Mouse (Mus musculus): ENCODE results near the gene Bola2. TPM values are rescaled to one million over a fixed set of nuclear protein-coding genes. Genes with fewer than 3 reads are reported as not detected.

Gene Bola2
- polyA plus RNA-seq, 1 experiment from 2014 or later, result 122 TPM

DNA sequence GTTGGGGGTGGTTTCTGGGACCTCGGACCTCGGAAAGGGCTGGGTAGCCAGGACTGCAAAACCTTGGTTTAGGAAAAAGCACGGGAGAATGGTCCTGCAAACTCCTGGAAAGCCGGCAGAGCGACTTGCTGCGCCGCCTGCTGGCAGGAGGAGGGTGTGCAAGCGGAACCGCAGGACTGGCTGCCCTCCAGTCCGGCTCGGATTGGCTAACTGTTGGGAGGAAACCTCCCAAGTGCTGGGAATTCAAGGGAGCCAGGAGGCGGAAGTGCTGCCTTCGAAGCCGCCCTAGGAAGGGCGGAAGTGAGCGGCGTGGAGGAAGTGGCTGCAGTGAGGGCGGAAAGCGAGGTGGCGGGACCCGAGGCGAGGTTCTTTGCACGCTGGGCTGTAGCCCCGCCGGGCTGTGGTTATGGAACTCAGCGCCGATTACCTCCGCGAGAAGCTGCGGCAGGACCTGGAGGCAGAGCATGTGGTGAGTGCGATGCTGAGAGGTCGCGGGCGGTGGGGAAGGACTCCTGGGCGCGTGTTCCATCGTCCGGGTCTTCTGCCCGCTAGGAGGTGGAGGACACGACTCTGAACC is 518 bp downstream of the Bola2 start, which contains the start of gene Slx1b:
Gene Slx1b, minus strand, starts transcription at position 154 of the 577 bp plus-strand sequence.
- peak; percentile 97 for ATAC-seq (ENCODE audit: low FRiP score, low TSS enrichment)
- H3K4me2 ChIP-seq (replicated peaks; ENCODE audit: low read depth, low read length), result peak within 1 kb of the TSS; percentile 91
- H3K36me3 ChIP-seq (ENCODE audit: insufficient read depth, low read length), result peaks cover 13% of the 10 kb centered on the region; the same call in 1 of the 2 replicates
- H3K4me3 ChIP-seq (ENCODE audit: low read length), result peak within 1 kb of the TSS; percentile 87
- peaks cover 18% of the 10 kb centered on the region for H3K4me1 ChIP-seq (ENCODE audit: insufficient read depth, low read length)
- no peaks in the 10 kb centered on the region for H3K9me3 ChIP-seq (ENCODE audit: low read length)
- H3K9ac ChIP-seq (replicated peaks; ENCODE audit: low read length), result peak within 1 kb of the TSS; percentile 87
- H3K27ac ChIP-seq (ENCODE audit: low read length), result peak within 1 kb of the TSS; percentile 97
- WGBS, result under 1% methylated on average over 40 of the region's 40 CpGs
- H3K27me3 ChIP-seq (ENCODE audit: insufficient read depth, low read length), result no peaks in the 10 kb centered on the region

DNA sequence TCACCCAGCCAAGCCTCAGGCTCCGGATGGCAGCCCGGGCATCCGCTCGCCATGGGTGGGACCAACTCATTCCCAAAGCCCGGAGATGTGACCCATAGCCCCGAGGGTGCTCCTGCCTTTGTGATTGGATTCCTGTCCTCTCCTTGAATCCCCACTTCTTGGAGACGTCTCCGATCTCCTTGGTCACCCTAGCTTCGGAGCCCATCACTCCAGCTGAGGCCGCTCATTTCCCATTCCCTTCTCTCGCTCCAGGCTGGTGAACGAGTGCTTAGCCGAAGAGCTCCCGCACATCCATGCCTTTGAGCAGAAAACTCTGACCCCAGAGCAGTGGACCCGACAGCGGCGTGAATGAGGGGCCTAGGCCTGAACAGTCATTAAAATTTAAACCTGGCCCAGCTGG is 1.1 kb downstream of the Bola2 start:
- Histone ChIP-seq H3K4me2 (replicated peaks; ENCODE audit: low read depth, low read length) (peak overlapping the region; percentile 91), H3K9ac (replicated peaks; ENCODE audit: low read length) (peak overlapping the region; percentile 83), H3K27ac (ENCODE audit: low read length) (no peak overlapping the region), H3K27me3 (ENCODE audit: insufficient read depth, low read length) (no peaks in the 10 kb centered on the region), H3K4me1 (ENCODE audit: insufficient read depth, low read length) (peaks cover 20% of the 10 kb centered on the region), H3K9me3 (ENCODE audit: low read length) (no peaks in the 10 kb centered on the region), H3K4me3 (ENCODE audit: low read length) (peak overlapping the region; percentile 87), H3K36me3 (ENCODE audit: insufficient read depth, low read length) (peaks cover 8% of the 10 kb centered on the region; the same call in 1 of the 2 replicates)
- peak; percentile 0; the same call in 1 of the 2 replicates for ATAC-seq (ENCODE audit: low FRiP score, low TSS enrichment)
- 2% methylated on average over 17 of the region's 17 CpGs for WGBS

- 73% methylated on average over 3 of the region's 3 CpGs for WGBS
- H3K27ac ChIP-seq (ENCODE audit: low read length), result no peak overlapping the region
- H3K4me1 ChIP-seq (ENCODE audit: insufficient read depth, low read length), result peaks cover 20% of the 10 kb centered on the region
- no peaks in the 10 kb centered on the region for H3K27me3 ChIP-seq (ENCODE audit: insufficient read depth, low read length)
- H3K4me2 ChIP-seq (replicated peaks; ENCODE audit: low read depth, low read length), result peak overlapping the region; percentile 91
- ATAC-seq (ENCODE audit: low FRiP score, low TSS enrichment), result no peak
- peaks cover 2% of the 10 kb centered on the region; the same call in 1 of the 2 replicates for H3K36me3 ChIP-seq (ENCODE audit: insufficient read depth, low read length)
- peak overlapping the region; percentile 87 for H3K4me3 ChIP-seq (ENCODE audit: low read length)
- H3K9ac ChIP-seq (replicated peaks; ENCODE audit: low read length), result peak overlapping the region; percentile 83
- H3K9me3 ChIP-seq (ENCODE audit: low read length), result no peaks in the 10 kb centered on the region
Measured at GRCm38 (mm10) chr7:126696886-126697285, 1.7 kb downstream of the Bola2 start.

DNA sequence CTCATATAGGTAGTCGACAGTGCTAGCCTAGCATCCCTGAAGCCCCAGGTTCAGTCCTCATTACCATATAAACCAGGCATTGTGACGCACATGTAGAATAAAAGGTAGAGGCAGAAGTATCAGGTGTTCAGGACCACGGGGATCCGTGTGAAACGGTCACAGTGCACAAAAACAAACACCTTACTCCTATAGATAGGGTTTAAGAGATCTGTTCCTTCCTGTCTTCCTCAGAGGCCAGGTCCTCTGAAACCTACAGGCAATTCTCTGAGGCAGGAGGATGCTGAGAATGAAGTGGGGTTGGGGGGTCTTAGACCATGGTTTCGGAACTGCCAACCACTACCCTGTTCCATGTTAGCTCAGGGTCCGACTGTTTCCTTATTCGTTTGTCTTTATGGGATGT is 2.6 kb downstream of the Bola2 start:
- Histone ChIP-seq H3K36me3 (ENCODE audit: insufficient read depth, low read length) (no peaks in the 10 kb centered on the region), H3K9ac (replicated peaks; ENCODE audit: low read length) (no peak overlapping the region), H3K27ac (ENCODE audit: low read length) (no peak overlapping the region), H3K27me3 (ENCODE audit: insufficient read depth, low read length) (no peaks in the 10 kb centered on the region), H3K4me2 (replicated peaks; ENCODE audit: low read depth, low read length) (no peak overlapping the region), H3K9me3 (ENCODE audit: low read length) (no peaks in the 10 kb centered on the region), H3K4me3 (ENCODE audit: low read length) (no peak overlapping the region), H3K4me1 (ENCODE audit: insufficient read depth, low read length) (peaks cover 20% of the 10 kb centered on the region)
- no peak for ATAC-seq (ENCODE audit: low FRiP score, low TSS enrichment)
- 92% methylated on average over 8 of the region's 8 CpGs for WGBS

DNA sequence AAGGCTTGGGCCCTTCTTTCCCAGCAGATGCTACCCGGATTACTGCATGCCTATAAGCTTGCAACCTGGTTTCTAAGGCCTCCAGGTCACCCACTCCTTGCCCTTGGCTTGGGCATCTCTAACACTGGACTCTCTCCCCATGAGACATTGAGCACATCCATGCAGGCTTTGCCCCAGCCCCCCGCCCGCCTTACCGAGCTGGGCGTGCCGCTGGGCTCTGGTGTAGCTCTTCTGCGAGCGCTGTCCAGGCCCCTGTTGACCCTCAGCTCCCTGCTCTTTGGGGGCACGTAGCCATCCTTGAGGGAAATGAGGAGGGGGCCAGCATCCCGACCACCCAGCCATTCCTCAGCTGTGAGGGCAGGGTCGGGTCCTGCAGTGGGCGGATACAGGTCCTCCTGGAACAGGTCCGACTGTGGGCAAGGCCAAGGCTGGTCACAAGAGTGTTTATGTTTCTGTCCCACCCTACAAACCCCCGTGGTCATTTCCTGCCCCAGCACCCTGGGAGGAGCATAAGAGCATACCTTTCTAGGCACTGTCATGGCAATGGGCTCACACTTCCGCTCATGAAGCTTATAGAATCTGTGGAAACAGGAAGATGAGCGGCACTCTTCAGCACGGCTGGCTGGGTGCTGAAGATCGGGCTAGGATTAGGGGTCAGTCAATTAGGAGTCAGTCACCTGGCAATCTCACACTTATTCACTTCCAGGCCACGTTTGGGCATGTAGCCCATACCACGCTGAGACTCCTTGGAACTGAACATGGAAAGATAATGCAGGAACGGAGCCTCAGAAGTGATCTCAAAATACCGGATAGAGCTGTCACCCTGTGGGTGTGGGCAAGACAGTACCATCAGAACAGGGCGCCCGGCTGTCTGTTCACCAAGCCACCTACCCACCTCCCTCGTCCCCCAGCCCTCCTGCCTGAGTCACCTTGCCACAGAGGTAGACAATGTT is 5.1 kb downstream of the Bola2 start:
- Histone ChIP-seq H3K4me2 (replicated peaks; ENCODE audit: low read depth, low read length) (no peak overlapping the region), H3K4me1 (ENCODE audit: insufficient read depth, low read length) (peaks cover 25% of the 10 kb centered on the region), H3K9ac (replicated peaks; ENCODE audit: low read length) (no peak overlapping the region), H3K9me3 (ENCODE audit: low read length) (no peaks in the 10 kb centered on the region), H3K4me3 (ENCODE audit: low read length) (no peak overlapping the region), H3K27ac (ENCODE audit: low read length) (no peak overlapping the region), H3K36me3 (ENCODE audit: insufficient read depth, low read length) (no peaks in the 10 kb centered on the region), H3K27me3 (ENCODE audit: insufficient read depth, low read length) (peaks cover 17% of the 10 kb centered on the region)
- WGBS, result 81% methylated on average over 25 of the region's 25 CpGs
- no peak for ATAC-seq (ENCODE audit: low FRiP score, low TSS enrichment)

DNA sequence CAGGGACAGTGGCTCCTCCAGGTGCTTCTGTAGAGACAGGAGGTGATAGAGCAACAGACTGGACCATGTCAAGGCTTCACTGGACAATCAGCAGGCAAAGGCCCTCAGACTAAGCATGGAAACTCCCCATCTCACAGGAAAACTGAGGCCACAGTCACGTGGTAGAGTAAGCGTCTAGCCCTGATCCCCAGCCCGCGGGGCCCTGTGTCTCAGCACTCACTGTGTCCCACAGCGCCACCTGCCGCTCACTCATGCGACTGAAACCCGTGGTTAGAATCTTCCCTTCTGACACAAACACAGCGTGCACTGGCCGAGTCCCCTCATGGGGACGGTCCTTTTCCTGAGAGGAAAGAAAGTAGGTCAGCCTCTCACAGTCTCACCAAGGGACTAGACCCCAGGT is 5.9 kb downstream of the Bola2 start:
- H3K9me3 ChIP-seq (ENCODE audit: low read length), result no peaks in the 10 kb centered on the region
- no peak overlapping the region; the same call in 1 of the 2 replicates for H3K4me3 ChIP-seq (ENCODE audit: low read length)
- 2% methylated on average over 11 of the region's 11 CpGs for WGBS
- 0 out of 2 replicates have a peak overlapping the region, but pooled peaks have one; percentile 48 for H3K9ac ChIP-seq (replicated peaks; ENCODE audit: low read length)
- peaks cover 25% of the 10 kb centered on the region for H3K4me1 ChIP-seq (ENCODE audit: insufficient read depth, low read length)
- H3K4me2 ChIP-seq (replicated peaks; ENCODE audit: low read depth, low read length), result peak overlapping the region; percentile 36
- H3K27ac ChIP-seq (ENCODE audit: low read length), result no peak overlapping the region
- ATAC-seq (ENCODE audit: low FRiP score, low TSS enrichment), result peak; percentile 52; the same call in 1 of the 2 replicates
- no peaks in the 10 kb centered on the region for H3K36me3 ChIP-seq (ENCODE audit: insufficient read depth, low read length)
- H3K27me3 ChIP-seq (ENCODE audit: insufficient read depth, low read length), result peaks cover 19% of the 10 kb centered on the region

DNA sequence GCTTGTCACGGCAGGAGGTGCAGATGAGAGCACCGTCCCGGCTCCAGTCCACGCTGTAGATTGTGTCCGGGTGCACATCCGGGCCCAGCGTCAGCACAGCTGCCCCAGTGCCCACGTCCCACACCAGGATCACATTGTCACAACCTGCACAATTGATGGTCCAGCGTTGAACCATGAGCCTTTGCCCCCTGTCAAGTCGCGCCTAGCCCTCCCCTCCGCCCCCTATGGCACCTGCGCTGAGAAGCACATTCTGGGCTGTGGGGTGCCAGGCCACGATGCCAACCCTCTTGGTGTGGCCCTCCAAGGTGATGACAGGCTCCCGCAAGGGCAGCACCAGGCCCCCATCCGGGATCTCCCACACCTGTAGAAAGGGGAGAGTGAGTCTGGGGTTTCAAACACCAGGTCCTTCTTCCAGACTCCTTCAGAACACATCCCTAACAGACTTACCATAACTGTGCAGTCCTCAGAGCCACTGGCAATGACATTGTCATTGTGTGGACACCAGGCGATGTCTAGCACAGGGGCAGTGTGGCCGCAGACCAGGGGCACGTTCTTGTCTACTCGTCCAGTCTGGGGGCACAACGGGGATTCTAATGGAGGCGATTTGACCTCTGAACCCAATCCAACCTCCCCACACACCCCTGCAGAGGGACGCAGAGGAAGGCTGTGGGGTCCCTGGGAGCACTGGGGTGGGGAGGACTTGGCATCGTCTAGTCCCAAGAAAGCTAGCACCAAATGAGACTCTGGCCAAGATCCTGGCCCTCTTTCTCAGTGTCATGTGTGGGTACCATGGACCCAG is 6.6 kb downstream of the Bola2 start:
- peaks cover 19% of the 10 kb centered on the region for H3K27me3 ChIP-seq (ENCODE audit: insufficient read depth, low read length)
- no peaks in the 10 kb centered on the region for H3K36me3 ChIP-seq (ENCODE audit: insufficient read depth, low read length)
- ATAC-seq (ENCODE audit: low FRiP score, low TSS enrichment), result 0 out of 2 replicates have a peak, but pooled peaks have one; percentile 15
- WGBS, result 56% methylated on average over 24 of the region's 24 CpGs
- no peak overlapping the region for H3K27ac ChIP-seq (ENCODE audit: low read length)
- H3K4me1 ChIP-seq (ENCODE audit: insufficient read depth, low read length), result peaks cover 19% of the 10 kb centered on the region
- H3K4me3 ChIP-seq (ENCODE audit: low read length), result no peak overlapping the region
- H3K4me2 ChIP-seq (replicated peaks; ENCODE audit: low read depth, low read length), result peak overlapping the region; percentile 36
- 0 out of 2 replicates have a peak overlapping the region, but pooled peaks have one; percentile 48 for H3K9ac ChIP-seq (replicated peaks; ENCODE audit: low read length)
- H3K9me3 ChIP-seq (ENCODE audit: low read length), result no peaks in the 10 kb centered on the region

GRCm38 (mm10) chr7:126702358-126702757 is 7.2 kb downstream of the Bola2 start:
- Histone ChIP-seq H3K9me3 (ENCODE audit: low read length) (no peaks in the 10 kb centered on the region), H3K27ac (ENCODE audit: low read length) (no peak overlapping the region), H3K4me1 (ENCODE audit: insufficient read depth, low read length) (peaks cover 13% of the 10 kb centered on the region), H3K9ac (replicated peaks; ENCODE audit: low read length) (no peak overlapping the region), H3K4me3 (ENCODE audit: low read length) (no peak overlapping the region), H3K36me3 (ENCODE audit: insufficient read depth, low read length) (no peaks in the 10 kb centered on the region), H3K27me3 (ENCODE audit: insufficient read depth, low read length) (peaks cover 19% of the 10 kb centered on the region), H3K4me2 (replicated peaks; ENCODE audit: low read depth, low read length) (no peak overlapping the region)
- 74% methylated on average over 6 of the region's 6 CpGs for WGBS
- ATAC-seq (ENCODE audit: low FRiP score, low TSS enrichment), result no peak

Data from kidney, embryonic 16.5 days (tissue).